Mouse (Mus musculus) forebrain, embryonic 15.5 days (tissue): ENCODE measurements around the gene Heyl. TPM values are rescaled to one million over a fixed set of nuclear protein-coding genes. Genes with fewer than 3 reads are reported as not detected.
"Not testable (repeated sequence)": the region's sequence is repeated elsewhere in the genome, so short reads cannot be mapped to it uniquely, and the experiment has no call there.

Experiments
- ATAC-seq: fragments of 200-750 bp; cut with Nextera tagmentation; replicated peaks from 2 replicates; pipeline ENCODE4 v1.8.0; 2017; ENCODE audit warnings: mild to moderate bottlenecking, moderate TSS enrichment, moderate library complexity
- H3K27ac ChIP-seq: fragments of 300-500 bp; sonication (generic); replicated peaks from 2 replicates; pipeline ENCODE4 v1.5.1; 2015; ENCODE audit warnings: mild to moderate bottlenecking, inconsistent platforms
- H3K27me3 ChIP-seq: fragments of 300-500 bp; sonication (generic); 2 replicates; pipeline ENCODE4 v1.6.1; 2015; ENCODE audit warnings: inconsistent platforms
- H3K36me3 ChIP-seq: fragments of 300-500 bp; sonication (generic); 2 replicates; pipeline ENCODE4 v1.6.1; 2015; ENCODE audit warnings: mild to moderate bottlenecking, inconsistent platforms
- H3K4me1 ChIP-seq: fragments of 300-500 bp; sonication (generic); 2 replicates; pipeline ENCODE4 v1.6.1; 2015; ENCODE audit warnings: inconsistent platforms
- H3K4me2 ChIP-seq: fragments of 300-500 bp; sonication (generic); replicated peaks from 2 replicates; pipeline ENCODE4 v1.6.1; 2015; ENCODE audit warnings: mild to moderate bottlenecking, inconsistent platforms
- H3K4me3 ChIP-seq: fragments of 300-500 bp; sonication (generic); 2 replicates; pipeline ENCODE4 v1.5.1; 2015; ENCODE audit warnings: mild to moderate bottlenecking, inconsistent platforms
- H3K9ac ChIP-seq: fragments of 300-500 bp; sonication (generic); replicated peaks from 2 replicates; pipeline ENCODE4 v1.6.1; 2015; ENCODE audit warnings: mild to moderate bottlenecking, inconsistent platforms
- H3K9me3 ChIP-seq: fragments of 300-500 bp; sonication (generic); 2 replicates; pipeline ENCODE4 v1.6.1; 2016; ENCODE audit warnings: inconsistent platforms
- WGBS: fragments of 180-500 bp; shearing (Covaris S2); methylation state at CpG from one replicate; pipeline ENCODE4 v1.1.7; 2015; ENCODE audit warnings: mixed read lengths; 5-methylcytosine and 5-hydroxymethylcytosine counted together
- polyA plus RNA-seq: library from polyadenylated mRNA; unstranded; fragments of >200 nt; fragmentation: Nextera tagmentation; extraction: Ambion mirVana; gene quantifications from 2 replicates; pipeline ENCODE4 v1.2.1, GENCODE M21; 2015

The Heyl gene
- polyA plus RNA-seq, 1 experiment from 2014 or later: 4.3 TPM

- Histone ChIP-seq H3K27ac (no peak within 1 kb of the TSS), H3K36me3 (no peaks in the 10 kb centered on the region), H3K4me1 (no peaks in the 10 kb centered on the region), H3K27me3 (no peaks in the 10 kb centered on the region), H3K9me3 (no peaks in the 10 kb centered on the region), H3K4me3 (no peak within 1 kb of the TSS), H3K9ac (no peak within 1 kb of the TSS), H3K4me2 (no peak within 1 kb of the TSS)
- 77% methylated on average over 5 of the region's 5 CpGs for WGBS
- ATAC-seq: no peak
Observed at GRCm38 (mm10) chr4:123261721-123262401, 28.5 kb downstream of the Heyl start, which contains the start of gene Pabpc4. Pabpc4 (plus strand) TSS chr4:123262351.

GRCm38 (mm10) chr4:123271063-123271462, 37.7 kb downstream of the Heyl start:
- no peaks in the 10 kb centered on the region for H3K36me3 ChIP-seq
- no peak overlapping the region for H3K9ac ChIP-seq
- H3K9me3 ChIP-seq: no peaks in the 10 kb centered on the region
- 86% methylated on average over 3 of the region's 3 CpGs for WGBS
- no peaks in the 10 kb centered on the region for H3K27me3 ChIP-seq
- no peak overlapping the region for H3K27ac ChIP-seq
- H3K4me2 ChIP-seq: no peak overlapping the region
- no peak overlapping the region for H3K4me3 ChIP-seq
- ATAC-seq: no peak
- no peaks in the 10 kb centered on the region for H3K4me1 ChIP-seq

- 73% methylated on average over 3 of the region's 3 CpGs for WGBS
- H3K9me3 ChIP-seq: no peaks in the 10 kb centered on the region
- no peak overlapping the region for H3K27ac ChIP-seq
- no peaks in the 10 kb centered on the region for H3K27me3 ChIP-seq
- no peaks in the 10 kb centered on the region for H3K36me3 ChIP-seq
- no peak overlapping the region for H3K9ac ChIP-seq
- peaks cover 15% of the 10 kb centered on the region for H3K4me1 ChIP-seq
- H3K4me3 ChIP-seq: no peak overlapping the region
- ATAC-seq: no peak
- H3K4me2 ChIP-seq: no peak overlapping the region
Observed at GRCm38 (mm10) chr4:123280117-123280516, 46.8 kb downstream of the Heyl start.

GRCm38 (mm10) chr4:123282500-123282899, 49.1 kb downstream of the Heyl start:
- Histone ChIP-seq H3K4me1 (peaks cover 26% of the 10 kb centered on the region), H3K4me3 (peak overlapping the region; percentile 82), H3K27ac (peak overlapping the region; percentile 75), H3K27me3 (no peaks in the 10 kb centered on the region), H3K9me3 (no peaks in the 10 kb centered on the region), H3K36me3 (peaks cover 5% of the 10 kb centered on the region; the same call in 1 of the 2 replicates), H3K9ac (peak overlapping the region; percentile 75), H3K4me2 (peak overlapping the region; percentile 77)
- WGBS: under 1% methylated on average over 25 of the region's 25 CpGs
- peak; percentile 86 for ATAC-seq

- Histone ChIP-seq H3K9ac (peak overlapping the region; percentile 75), H3K4me2 (peak overlapping the region; percentile 77), H3K4me1 (peaks cover 26% of the 10 kb centered on the region), H3K4me3 (peak overlapping the region; percentile 82)
- not testable (repeated sequence) for H3K9me3 ChIP-seq, H3K27ac ChIP-seq, H3K27me3 ChIP-seq, H3K36me3 ChIP-seq
- WGBS: under 1% methylated on average over 52 of the region's 55 CpGs
- peak; percentile 62 for ATAC-seq
Observed at GRCm38 (mm10) chr4:123282915-123283674, 49.7 kb downstream of the Heyl start.

GRCm38 (mm10) chr4:123283675-123284064, 50.3 kb downstream of the Heyl start:
- not testable (repeated sequence) for ATAC-seq, H3K9me3 ChIP-seq, H3K27me3 ChIP-seq, H3K27ac ChIP-seq
- Histone ChIP-seq H3K4me2 (peak overlapping the region; percentile 77), H3K9ac (peak overlapping the region; percentile 75), H3K4me3 (peak overlapping the region; percentile 82), H3K4me1 (peaks cover 26% of the 10 kb centered on the region), H3K36me3 (peaks cover 14% of the 10 kb centered on the region)
- WGBS: under 1% methylated on average over 15 of the region's 15 CpGs

GRCm38 (mm10) chr4:123284731-123285624, 51.6 kb downstream of the Heyl start:
- Histone ChIP-seq H3K27ac (no peak overlapping the region), H3K4me1 (peaks cover 26% of the 10 kb centered on the region), H3K9me3 (no peaks in the 10 kb centered on the region), H3K9ac (no peak overlapping the region), H3K36me3 (peaks cover 25% of the 10 kb centered on the region), H3K4me2 (peak overlapping the region; percentile 77), H3K4me3 (peak overlapping the region; percentile 82), H3K27me3 (no peaks in the 10 kb centered on the region)
- no peak for ATAC-seq
- 86% methylated on average over 6 of the region's 6 CpGs for WGBS

- Histone ChIP-seq H3K36me3 (peaks cover 39% of the 10 kb centered on the region), H3K27me3 (no peaks in the 10 kb centered on the region), H3K4me1 (peaks cover 26% of the 10 kb centered on the region), H3K4me2 (no peak overlapping the region), H3K9me3 (no peaks in the 10 kb centered on the region), H3K4me3 (no peak overlapping the region), H3K9ac (no peak overlapping the region), H3K27ac (no peak overlapping the region)
- ATAC-seq: no peak
- WGBS: 93% methylated on average over 2 of the region's 2 CpGs
Observed at GRCm38 (mm10) chr4:123286790-123287189, 53.4 kb downstream of the Heyl start.

GRCm38 (mm10) chr4:123289038-123289437, 55.7 kb downstream of the Heyl start:
- no peak overlapping the region for H3K27ac ChIP-seq
- H3K27me3 ChIP-seq: no peaks in the 10 kb centered on the region
- H3K9ac ChIP-seq: no peak overlapping the region
- no peak for ATAC-seq
- WGBS: 91% methylated on average over 12 of the region's 12 CpGs
- no peak overlapping the region for H3K4me2 ChIP-seq
- no peak overlapping the region for H3K4me3 ChIP-seq
- H3K4me1 ChIP-seq: peaks cover 21% of the 10 kb centered on the region
- no peaks in the 10 kb centered on the region for H3K9me3 ChIP-seq
- peaks cover 61% of the 10 kb centered on the region for H3K36me3 ChIP-seq

- no peak for ATAC-seq
- WGBS: 87% methylated on average over 3 of the region's 3 CpGs
- H3K4me2 ChIP-seq: no peak overlapping the region
- H3K9me3 ChIP-seq: no peaks in the 10 kb centered on the region
- H3K27me3 ChIP-seq: no peaks in the 10 kb centered on the region
- no peaks in the 10 kb centered on the region for H3K4me1 ChIP-seq
- no peak overlapping the region for H3K27ac ChIP-seq
- no peak overlapping the region for H3K9ac ChIP-seq
- peaks cover 84% of the 10 kb centered on the region for H3K36me3 ChIP-seq
- H3K4me3 ChIP-seq: no peak overlapping the region
Observed at GRCm38 (mm10) chr4:123292390-123292789, 59.0 kb downstream of the Heyl start.

GRCm38 (mm10) chr4:123292989-123293388, 59.6 kb downstream of the Heyl start:
- Histone ChIP-seq H3K27ac (no peak overlapping the region), H3K36me3 (peaks cover 84% of the 10 kb centered on the region), H3K4me1 (no peaks in the 10 kb centered on the region), H3K4me3 (no peak overlapping the region), H3K27me3 (no peaks in the 10 kb centered on the region), H3K9ac (no peak overlapping the region), H3K4me2 (no peak overlapping the region), H3K9me3 (no peaks in the 10 kb centered on the region)
- WGBS: 94% methylated on average over 7 of the region's 7 CpGs
- no peak for ATAC-seq
